Mouse (Mus musculus): ENCODE data around the gene Ctsll3. TPM values are rescaled to one million over a fixed set of nuclear protein-coding genes. Genes with fewer than 3 reads are reported as not detected.
A peak's percentile ranks its signal among the peaks of the same experiment; 100 is the strongest.

Ctsll3 gene
- not detected in 2 replicates for polyA plus RNA-seq (2014; fragmentation: Nextera tagmentation; extraction: Ambion mirVana)

DNA sequence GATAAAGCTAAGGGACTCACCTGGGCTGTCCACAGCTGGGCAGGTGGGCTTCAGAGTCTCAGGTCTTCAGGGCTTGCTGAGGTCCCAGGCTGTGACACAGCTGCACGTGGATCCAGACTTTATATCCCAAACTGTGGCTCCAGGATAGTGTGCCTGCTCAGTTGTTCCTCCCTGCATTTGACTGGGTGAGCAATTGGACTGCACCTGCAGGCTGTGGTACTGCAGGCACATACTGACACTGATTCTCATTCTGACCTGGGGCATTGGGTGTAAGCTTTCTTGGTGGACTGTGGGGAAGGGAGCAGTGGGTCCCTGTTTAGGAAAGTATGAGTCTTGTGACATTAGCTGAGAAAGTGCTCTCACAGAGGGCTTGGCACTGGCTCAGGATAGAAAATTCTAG is at the start of gene Ctsll3:
Ctsll3 (minus strand) TSS at position 101 of the 400 bp plus-strand sequence.
- ATAC-seq (ENCODE audit: low FRiP score, low TSS enrichment) (no peak), DNase-seq (no peak)

DNA sequence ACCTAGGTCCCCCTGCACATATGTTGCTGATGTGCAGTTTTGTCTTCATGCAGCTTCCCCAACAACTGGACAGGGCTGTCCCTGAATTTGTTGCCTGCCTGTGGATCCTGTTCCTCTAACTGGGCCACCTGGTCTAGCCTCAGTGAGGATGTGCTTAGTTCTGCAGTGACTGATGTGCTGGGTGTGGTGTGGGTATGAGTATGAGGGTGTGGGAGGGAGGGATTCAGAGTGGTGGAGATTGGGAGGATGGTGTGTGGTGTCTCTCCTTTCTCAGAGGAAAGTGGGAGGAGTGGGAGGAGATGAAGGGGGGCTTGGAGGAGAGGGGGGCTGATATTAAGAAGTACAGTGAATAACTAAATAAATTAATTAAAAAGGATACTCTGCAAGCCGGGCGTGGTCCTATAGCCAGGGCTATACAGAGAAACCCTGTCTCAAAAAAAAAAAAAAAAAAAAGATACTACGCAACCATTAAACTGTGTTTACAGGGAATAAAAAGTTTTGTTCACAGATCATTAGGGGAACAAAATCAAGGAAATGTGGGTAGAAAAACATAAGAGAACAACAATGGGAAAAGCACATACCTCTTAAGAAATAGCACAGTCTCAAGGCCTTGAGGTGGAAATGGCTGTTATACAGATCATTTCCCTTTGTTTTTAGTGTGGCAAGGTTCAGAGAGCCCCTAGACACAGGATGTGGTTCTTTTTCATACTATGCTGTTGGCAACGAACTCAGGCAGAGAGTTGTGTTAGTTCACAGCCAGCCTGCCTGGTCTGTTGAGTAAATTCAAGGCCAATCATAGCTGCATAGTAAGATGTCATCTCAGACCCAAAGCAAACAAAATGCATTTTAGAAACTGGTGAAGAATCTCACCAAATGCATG is 45.8 kb upstream of the Ctsll3 start:
- H3K4me3 ChIP-seq (replicated peaks; ENCODE audit: low read depth, low read length): no peak overlapping the region
- ATAC-seq (ENCODE audit: low FRiP score, low TSS enrichment) (no peak), DNase-seq (no peak)
- H3K9ac ChIP-seq (replicated peaks; ENCODE audit: low read length): no peak overlapping the region
- 87% methylated on average over 4 of the region's 4 CpGs for WGBS
- no peaks in the 10 kb centered on the region for H3K4me1 ChIP-seq (ENCODE audit: control insufficient read depth, insufficient read depth, low read length)
- no peak overlapping the region for H3K27ac ChIP-seq (replicated peaks; ENCODE audit: low read depth, low read length)
- H3K36me3 ChIP-seq (ENCODE audit: control insufficient read depth, insufficient read depth, low read length): no peaks in the 10 kb centered on the region
- H3K9me3 ChIP-seq (ENCODE audit: control insufficient read depth, low read length): no peaks in the 10 kb centered on the region
- H3K27me3 ChIP-seq (ENCODE audit: control insufficient read depth, insufficient read depth, low read length): no peaks in the 10 kb centered on the region
- no peak overlapping the region for H3K4me2 ChIP-seq (ENCODE audit: low read length)

More for the DNA sequence above, at the start of gene Ctsll3:
- no peak within 1 kb of the TSS for H3K4me2 ChIP-seq (ENCODE audit: low read length)
- 72% methylated on average over 1 of the region's 1 CpGs for WGBS
- no peaks in the 10 kb centered on the region for H3K36me3 ChIP-seq (ENCODE audit: control insufficient read depth, insufficient read depth, low read length)
- no peak within 1 kb of the TSS for H3K4me3 ChIP-seq (replicated peaks; ENCODE audit: low read depth, low read length)
- H3K9me3 ChIP-seq (ENCODE audit: control insufficient read depth, low read length): no peaks in the 10 kb centered on the region
- H3K27ac ChIP-seq (replicated peaks; ENCODE audit: low read depth, low read length): no peak within 1 kb of the TSS
- no peak within 1 kb of the TSS for H3K9ac ChIP-seq (replicated peaks; ENCODE audit: low read length)
- H3K4me1 ChIP-seq (ENCODE audit: control insufficient read depth, insufficient read depth, low read length): no peaks in the 10 kb centered on the region
- H3K27me3 ChIP-seq (ENCODE audit: control insufficient read depth, insufficient read depth, low read length): no peaks in the 10 kb centered on the region

- Histone ChIP-seq H3K4me3 (replicated peaks; ENCODE audit: low read depth, low read length) (no peak overlapping the region), H3K9ac (replicated peaks; ENCODE audit: low read length) (no peak overlapping the region), H3K27ac (replicated peaks; ENCODE audit: low read depth, low read length) (no peak overlapping the region), H3K36me3 (ENCODE audit: control insufficient read depth, insufficient read depth, low read length) (no peaks in the 10 kb centered on the region), H3K4me2 (ENCODE audit: low read length) (no peak overlapping the region), H3K4me1 (ENCODE audit: control insufficient read depth, insufficient read depth, low read length) (no peaks in the 10 kb centered on the region), H3K9me3 (ENCODE audit: control insufficient read depth, low read length) (no peaks in the 10 kb centered on the region), H3K27me3 (ENCODE audit: control insufficient read depth, insufficient read depth, low read length) (no peaks in the 10 kb centered on the region)
- no peak for DNase-seq
- ATAC-seq (ENCODE audit: low FRiP score, low TSS enrichment): no peak
- 81% methylated on average over 8 of the region's 8 CpGs for WGBS
Observed at GRCm38 (mm10) chr13:60843153-60843552, 40.5 kb upstream of the Ctsll3 start.

GRCm38 (mm10) chr13:60842703-60843102 is 40.1 kb upstream of the Ctsll3 start:
- WGBS: 94% methylated on average over 6 of the region's 6 CpGs
- no peak overlapping the region for H3K27ac ChIP-seq (replicated peaks; ENCODE audit: low read depth, low read length)
- no peak overlapping the region for H3K4me2 ChIP-seq (ENCODE audit: low read length)
- H3K27me3 ChIP-seq (ENCODE audit: control insufficient read depth, insufficient read depth, low read length): no peaks in the 10 kb centered on the region
- no peaks in the 10 kb centered on the region for H3K9me3 ChIP-seq (ENCODE audit: control insufficient read depth, low read length)
- ATAC-seq (ENCODE audit: low FRiP score, low TSS enrichment): no peak
- H3K4me1 ChIP-seq (ENCODE audit: control insufficient read depth, insufficient read depth, low read length): no peaks in the 10 kb centered on the region
- no peak overlapping the region for H3K4me3 ChIP-seq (replicated peaks; ENCODE audit: low read depth, low read length)
- no peak overlapping the region for H3K9ac ChIP-seq (replicated peaks; ENCODE audit: low read length)
- no peaks in the 10 kb centered on the region for H3K36me3 ChIP-seq (ENCODE audit: control insufficient read depth, insufficient read depth, low read length)
- no peak for DNase-seq

- no peak overlapping the region for H3K9ac ChIP-seq (replicated peaks; ENCODE audit: low read length)
- no peak overlapping the region for H3K27ac ChIP-seq (replicated peaks; ENCODE audit: low read depth, low read length)
- no peak overlapping the region for H3K4me3 ChIP-seq (replicated peaks; ENCODE audit: low read depth, low read length)
- H3K4me2 ChIP-seq (ENCODE audit: low read length): no peak overlapping the region
- H3K4me1 ChIP-seq (ENCODE audit: control insufficient read depth, insufficient read depth, low read length): no peaks in the 10 kb centered on the region
- ATAC-seq (ENCODE audit: low FRiP score, low TSS enrichment) (no peak), DNase-seq (no peak)
- no peaks in the 10 kb centered on the region for H3K9me3 ChIP-seq (ENCODE audit: control insufficient read depth, low read length)
- no peaks in the 10 kb centered on the region for H3K36me3 ChIP-seq (ENCODE audit: control insufficient read depth, insufficient read depth, low read length)
- H3K27me3 ChIP-seq (ENCODE audit: control insufficient read depth, insufficient read depth, low read length): no peaks in the 10 kb centered on the region
- 77% methylated on average over 2 of the region's 2 CpGs for WGBS
Observed at GRCm38 (mm10) chr13:60839353-60839902, 36.8 kb upstream of the Ctsll3 start.

DNA sequence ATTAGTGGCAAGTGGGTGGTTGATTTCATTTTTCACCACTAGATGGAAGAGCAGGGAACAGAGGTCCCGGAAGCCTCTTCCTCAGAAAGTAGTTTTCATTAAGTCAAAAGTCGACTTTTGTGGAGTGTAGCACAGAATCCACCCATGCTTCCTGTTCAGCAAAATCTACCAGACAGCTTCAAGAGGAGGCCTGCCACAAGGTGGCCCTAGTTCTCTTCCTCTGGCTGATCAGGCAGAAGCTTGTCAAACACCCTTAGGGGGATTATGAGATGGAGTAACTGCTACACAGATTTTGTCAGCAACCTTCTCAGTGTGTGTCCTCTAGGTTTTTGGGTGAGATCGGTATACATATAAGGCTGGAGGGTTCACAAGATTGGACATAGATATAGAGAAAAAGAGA is 23.4 kb upstream of the Ctsll3 start:
- Histone ChIP-seq H3K4me3 (replicated peaks; ENCODE audit: low read depth, low read length) (no peak overlapping the region), H3K27me3 (ENCODE audit: control insufficient read depth, insufficient read depth, low read length) (no peaks in the 10 kb centered on the region), H3K9me3 (ENCODE audit: control insufficient read depth, low read length) (no peaks in the 10 kb centered on the region), H3K9ac (replicated peaks; ENCODE audit: low read length) (no peak overlapping the region), H3K27ac (replicated peaks; ENCODE audit: low read depth, low read length) (no peak overlapping the region), H3K4me1 (ENCODE audit: control insufficient read depth, insufficient read depth, low read length) (no peaks in the 10 kb centered on the region), H3K4me2 (ENCODE audit: low read length) (no peak overlapping the region), H3K36me3 (ENCODE audit: control insufficient read depth, insufficient read depth, low read length) (no peaks in the 10 kb centered on the region)
- DNase-seq (no peak), ATAC-seq (ENCODE audit: low FRiP score, low TSS enrichment) (no peak)
- WGBS: 70% methylated on average over 3 of the region's 3 CpGs

DNA sequence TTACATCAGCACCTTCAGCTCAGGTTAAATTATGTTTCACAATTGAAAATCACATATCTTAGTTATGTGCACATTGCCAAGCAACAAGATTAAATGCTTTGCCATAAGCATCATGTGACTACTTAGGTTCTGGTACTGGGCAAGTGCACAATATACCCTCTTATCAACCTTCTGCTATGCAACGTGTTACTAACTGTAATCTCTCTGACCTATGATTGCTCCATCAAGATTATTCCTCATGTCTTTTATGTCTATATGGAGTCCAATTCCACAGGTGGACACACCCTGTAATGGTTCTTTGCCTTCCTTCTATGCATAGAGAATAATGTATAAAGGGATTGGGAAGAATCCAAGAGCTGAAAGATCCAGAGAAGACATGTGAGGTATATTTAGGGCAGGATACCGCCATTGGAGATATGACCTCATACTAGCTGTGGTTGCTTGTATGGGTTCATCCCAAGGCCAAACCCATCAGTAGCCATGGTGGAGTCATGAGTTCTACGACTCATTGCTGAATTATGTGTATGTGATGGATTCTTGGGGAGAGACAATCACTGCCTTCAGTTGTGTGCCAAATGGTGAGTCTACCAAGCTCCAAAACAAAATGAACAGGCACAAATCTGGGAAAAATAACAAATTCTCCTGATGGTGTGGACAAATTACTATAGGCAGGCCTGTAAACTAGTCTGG is 18.0 kb upstream of the Ctsll3 start:
- no peak overlapping the region for H3K9ac ChIP-seq (replicated peaks; ENCODE audit: low read length)
- no peaks in the 10 kb centered on the region for H3K27me3 ChIP-seq (ENCODE audit: control insufficient read depth, insufficient read depth, low read length)
- ATAC-seq (ENCODE audit: low FRiP score, low TSS enrichment) (no peak), DNase-seq (no peak)
- no peaks in the 10 kb centered on the region for H3K4me1 ChIP-seq (ENCODE audit: control insufficient read depth, insufficient read depth, low read length)
- H3K36me3 ChIP-seq (ENCODE audit: control insufficient read depth, insufficient read depth, low read length): no peaks in the 10 kb centered on the region
- WGBS: 75% methylated on average over 3 of the region's 3 CpGs
- no peaks in the 10 kb centered on the region for H3K9me3 ChIP-seq (ENCODE audit: control insufficient read depth, low read length)
- H3K27ac ChIP-seq (replicated peaks; ENCODE audit: low read depth, low read length): no peak overlapping the region
- H3K4me3 ChIP-seq (replicated peaks; ENCODE audit: low read depth, low read length): no peak overlapping the region
- H3K4me2 ChIP-seq (ENCODE audit: low read length): no peak overlapping the region

- no peak overlapping the region for H3K4me3 ChIP-seq (replicated peaks; ENCODE audit: low read depth, low read length)
- no peak overlapping the region for H3K9ac ChIP-seq (replicated peaks; ENCODE audit: low read length)
- H3K27ac ChIP-seq (replicated peaks; ENCODE audit: low read depth, low read length): no peak overlapping the region
- no peaks in the 10 kb centered on the region for H3K4me1 ChIP-seq (ENCODE audit: control insufficient read depth, insufficient read depth, low read length)
- no peaks in the 10 kb centered on the region for H3K27me3 ChIP-seq (ENCODE audit: control insufficient read depth, insufficient read depth, low read length)
- DNase-seq (peak; percentile 69), ATAC-seq (ENCODE audit: low FRiP score, low TSS enrichment) (no peak)
- H3K36me3 ChIP-seq (ENCODE audit: control insufficient read depth, insufficient read depth, low read length): no peaks in the 10 kb centered on the region
- no peaks in the 10 kb centered on the region for H3K9me3 ChIP-seq (ENCODE audit: control insufficient read depth, low read length)
- H3K4me2 ChIP-seq (ENCODE audit: low read length): no peak overlapping the region
- 13% methylated on average over 7 of the region's 7 CpGs for WGBS
Observed at GRCm38 (mm10) chr13:60819469-60819868, 16.8 kb upstream of the Ctsll3 start.
